Mouse (Mus musculus): Measurements from ENCODE around the gene Prr5. TPM values are rescaled to one million over a fixed set of nuclear protein-coding genes. Genes with fewer than 3 reads are reported as not detected.

Prr5 gene
- total RNA-seq (2017): 6.3 and 6.6 TPM in 2 replicates

DNA sequence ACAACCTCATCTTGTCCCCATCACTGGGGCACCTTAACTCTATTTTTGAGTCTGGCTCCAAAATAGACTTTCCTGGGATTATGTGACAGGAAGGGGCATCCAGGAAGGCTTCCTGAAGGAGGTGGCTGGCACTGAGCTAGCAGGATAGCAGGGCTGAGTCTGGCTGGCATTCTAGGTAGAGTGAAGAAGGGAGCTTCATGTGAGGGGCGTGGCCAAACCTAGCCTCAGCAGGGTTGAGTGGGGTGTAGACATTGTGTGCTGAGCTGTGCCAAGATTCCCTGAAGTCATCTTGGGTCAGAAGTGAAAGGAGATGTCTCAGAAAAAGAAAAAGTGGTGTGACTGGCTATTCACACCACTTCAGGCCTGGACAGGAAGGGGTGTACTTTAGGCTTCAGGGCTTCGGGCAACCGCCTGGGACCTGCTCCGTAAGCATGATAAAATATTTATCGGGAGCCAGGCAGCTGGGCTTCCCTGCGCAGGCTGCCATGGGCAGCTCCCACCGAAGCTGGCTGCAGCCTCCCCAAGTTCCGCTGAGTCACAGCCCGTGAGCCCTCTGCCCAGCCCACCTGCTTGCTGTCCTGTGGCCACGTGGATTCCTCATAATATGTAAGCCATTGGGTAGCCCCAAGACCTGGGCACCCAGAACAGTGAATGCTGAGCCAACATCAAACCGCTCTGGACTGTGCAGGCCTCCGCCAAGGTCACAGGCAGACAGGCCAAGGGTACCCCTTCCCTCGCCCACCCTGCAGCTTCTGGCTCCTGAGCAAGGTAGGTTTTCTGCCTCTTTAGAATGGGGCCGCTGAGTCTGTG, at the start of gene Prr5:
Gene Prr5, plus strand, starts transcription at position 683 of the 810 bp plus-strand sequence.
- no peak for ATAC-seq (replicated peaks; ENCODE audit: low read depth, poor library complexity, severe bottlenecking)

DNA sequence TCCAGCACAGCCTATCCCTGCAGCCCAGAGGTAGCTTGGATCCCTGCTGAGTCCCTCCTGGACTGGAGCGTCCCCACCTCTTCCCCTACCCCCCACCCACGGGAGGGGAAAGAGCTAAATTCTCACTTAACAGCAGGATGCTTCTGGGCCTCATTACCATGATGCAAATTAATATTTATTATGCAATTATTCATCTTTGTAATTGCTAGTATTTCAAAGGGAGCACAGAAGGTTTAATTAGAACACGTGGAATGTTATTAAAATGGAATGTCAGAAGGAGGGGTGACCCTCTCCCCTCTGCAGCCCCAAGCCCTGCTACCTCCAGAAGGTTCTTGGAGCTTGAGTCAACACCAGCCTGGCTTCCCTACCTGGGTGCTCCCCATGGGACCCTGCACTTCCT, 49.4 kb upstream of the Prr5 start:
- ATAC-seq (replicated peaks; ENCODE audit: low read depth, poor library complexity, severe bottlenecking): no peak

DNA sequence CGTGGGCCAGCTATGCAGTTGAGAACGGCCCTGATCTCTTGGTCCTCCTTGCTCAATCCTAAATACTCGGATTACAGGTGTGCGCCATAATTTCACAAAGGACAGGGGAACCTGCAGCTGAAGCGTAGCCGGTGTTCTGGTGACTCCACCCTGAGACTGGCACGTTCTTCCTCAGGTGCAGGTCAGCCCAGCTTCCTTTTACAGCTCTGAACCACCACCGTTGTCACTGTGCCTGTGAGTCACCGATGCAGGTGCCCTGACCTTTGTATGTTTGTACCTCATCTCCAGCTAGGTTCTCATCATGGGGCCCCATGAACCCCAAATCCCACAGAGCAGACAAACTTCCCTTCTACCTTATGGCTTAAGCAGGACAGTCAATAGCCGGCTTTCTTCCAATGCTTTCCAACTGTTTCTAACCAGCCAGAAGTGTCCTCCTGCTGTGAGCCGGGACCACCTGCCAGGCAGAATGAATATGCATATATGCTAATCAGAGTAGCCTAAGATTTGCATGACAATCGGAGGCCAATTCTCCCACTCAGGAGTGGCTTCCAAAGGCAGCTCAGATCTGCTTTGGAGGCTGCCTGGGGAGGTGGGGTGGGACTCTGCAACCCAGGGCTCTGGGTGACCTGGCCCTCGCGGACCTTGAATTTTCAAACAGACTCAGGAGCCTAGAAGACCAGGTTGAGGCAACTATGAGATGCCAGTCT, 47.5 kb upstream of the Prr5 start:
- ATAC-seq (replicated peaks; ENCODE audit: low read depth, poor library complexity, severe bottlenecking): no peak

DNA sequence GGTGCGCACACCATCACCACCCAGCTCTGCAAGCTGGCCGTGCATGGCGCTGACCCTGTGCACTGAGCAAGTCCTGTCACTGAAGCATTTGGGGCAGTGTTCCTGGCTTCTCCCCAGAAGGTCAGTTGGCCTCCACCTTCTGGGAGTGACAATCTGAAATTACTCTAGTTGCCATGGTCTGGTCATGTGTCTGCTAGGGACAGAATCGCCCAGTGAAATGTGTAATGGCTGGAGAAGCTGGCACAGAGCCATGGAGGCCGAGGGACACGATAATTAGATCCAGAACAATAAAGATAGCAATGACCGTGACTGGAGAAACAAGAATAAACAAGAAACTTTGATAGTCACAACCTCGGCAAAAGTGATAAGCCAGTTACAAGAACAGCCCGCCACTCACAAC, 44.5 kb upstream of the Prr5 start:
- no peak for ATAC-seq (replicated peaks; ENCODE audit: low read depth, poor library complexity, severe bottlenecking)

DNA sequence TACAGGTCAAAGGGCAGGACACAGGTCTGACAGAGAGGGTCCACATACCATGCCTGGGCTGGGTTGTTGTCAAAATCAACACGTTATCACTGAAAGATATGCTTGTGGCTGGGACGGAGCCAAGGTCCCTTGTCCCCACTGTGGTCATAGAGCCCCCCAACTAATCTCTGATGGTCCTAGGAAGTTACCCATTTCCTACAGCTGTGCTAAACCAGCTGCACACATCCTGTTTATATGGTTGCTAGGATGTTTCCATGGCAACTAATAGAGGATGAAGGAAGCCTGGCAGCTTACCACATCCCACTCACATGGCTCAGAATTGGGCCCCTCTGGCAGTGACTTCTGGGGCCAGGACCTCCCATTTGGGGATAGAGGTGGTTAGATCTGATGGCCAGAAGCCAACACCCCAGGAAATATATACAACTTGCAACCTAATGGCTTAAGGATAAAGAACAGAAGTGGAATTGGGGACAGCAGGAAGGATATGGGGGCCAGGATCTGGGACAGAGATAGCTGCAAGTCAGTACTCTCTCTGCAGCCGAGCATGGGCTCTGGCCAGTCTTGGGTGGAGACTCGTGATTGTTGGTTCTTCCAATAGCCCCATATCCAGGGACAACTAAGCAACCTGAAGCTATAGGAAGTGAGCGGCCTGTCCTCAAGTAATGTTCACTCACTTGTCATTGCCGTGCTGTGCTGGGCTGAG, 43.6 kb upstream of the Prr5 start:
- ATAC-seq (replicated peaks; ENCODE audit: low read depth, poor library complexity, severe bottlenecking): peak; percentile 85

DNA sequence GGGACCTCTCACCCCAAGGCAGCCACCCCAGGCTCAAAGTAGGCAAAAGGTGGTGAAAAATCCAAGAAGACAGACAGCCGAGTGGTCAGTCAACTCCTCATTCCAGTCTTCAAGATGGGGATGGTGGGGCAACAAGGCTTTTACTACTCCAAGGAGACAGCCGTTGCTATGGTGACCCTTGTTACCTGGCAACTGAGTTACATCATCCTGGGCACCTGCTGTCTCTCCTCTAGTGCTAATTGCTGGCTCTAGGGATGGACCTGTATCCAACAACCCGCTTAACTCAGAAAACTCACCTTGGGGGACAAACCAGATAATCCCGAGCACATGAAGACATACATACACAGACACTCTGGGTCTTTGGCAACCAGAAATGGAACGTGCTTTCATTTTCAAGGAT, 42.1 kb upstream of the Prr5 start:
- ATAC-seq (replicated peaks; ENCODE audit: low read depth, poor library complexity, severe bottlenecking): no peak

DNA sequence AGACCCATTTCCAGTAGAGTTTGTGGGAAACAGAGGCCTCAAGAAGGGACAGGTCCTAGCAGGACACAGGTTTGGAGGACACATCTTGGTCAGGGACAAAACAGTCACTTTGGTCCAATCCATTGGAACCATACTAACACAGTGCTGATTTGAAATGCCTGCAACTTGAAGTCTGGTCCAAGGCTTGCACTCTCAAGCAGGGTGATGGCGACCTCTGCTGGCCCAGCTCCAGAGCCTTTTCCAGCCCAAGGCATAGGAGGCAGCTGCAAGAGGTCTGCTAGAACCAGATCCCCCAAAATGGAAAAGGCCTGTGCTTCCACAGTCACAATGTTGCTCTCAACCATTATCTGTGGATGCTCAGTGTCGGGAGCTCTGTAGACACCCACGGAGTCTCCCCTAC, 39.7 kb upstream of the Prr5 start:
- 0 out of 2 replicates have a peak, but pooled peaks have one; percentile 31 for ATAC-seq (replicated peaks; ENCODE audit: low read depth, poor library complexity, severe bottlenecking)

DNA sequence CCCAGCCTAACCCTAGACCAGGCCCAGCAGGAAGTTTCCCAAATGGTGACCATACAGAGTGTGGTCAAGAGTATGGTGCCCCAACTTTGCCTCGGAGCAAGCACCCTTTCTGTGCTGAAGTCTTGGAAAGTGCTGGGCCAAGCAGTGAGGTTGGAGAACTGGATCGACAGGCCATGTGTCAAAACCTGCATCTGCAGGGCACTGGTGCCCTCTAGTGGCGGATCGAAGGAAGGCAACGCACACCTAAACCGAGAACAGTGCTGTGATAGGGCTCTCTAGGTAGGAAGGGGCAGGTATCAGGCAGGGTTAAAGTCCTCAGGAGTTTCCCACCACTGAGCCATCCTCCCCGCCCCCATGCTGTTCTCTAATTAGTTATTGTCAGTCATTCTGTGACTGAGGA, 37.9 kb upstream of the Prr5 start:
- ATAC-seq (replicated peaks; ENCODE audit: low read depth, poor library complexity, severe bottlenecking): peak; percentile 83

DNA sequence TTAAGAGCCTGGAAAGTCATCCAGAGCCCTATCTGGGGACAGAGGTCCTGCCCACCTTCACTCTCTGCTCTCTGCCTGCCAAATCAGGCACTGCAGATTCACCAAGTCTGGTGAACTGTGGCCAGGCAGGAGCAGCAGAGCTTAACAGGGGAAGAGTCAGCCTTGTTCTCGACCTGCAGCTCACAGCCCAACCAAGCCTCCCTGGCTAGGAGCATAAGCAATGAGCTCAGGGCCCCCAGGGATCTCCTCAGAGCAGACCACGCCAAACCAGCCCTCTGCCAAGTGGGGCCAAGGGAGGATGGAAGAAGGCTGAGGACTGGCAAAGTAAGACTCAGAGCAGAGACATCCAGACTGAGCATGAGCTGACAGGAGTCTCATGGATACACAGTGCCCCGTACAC, 35.1 kb upstream of the Prr5 start:
- ATAC-seq (replicated peaks; ENCODE audit: low read depth, poor library complexity, severe bottlenecking): no peak

DNA sequence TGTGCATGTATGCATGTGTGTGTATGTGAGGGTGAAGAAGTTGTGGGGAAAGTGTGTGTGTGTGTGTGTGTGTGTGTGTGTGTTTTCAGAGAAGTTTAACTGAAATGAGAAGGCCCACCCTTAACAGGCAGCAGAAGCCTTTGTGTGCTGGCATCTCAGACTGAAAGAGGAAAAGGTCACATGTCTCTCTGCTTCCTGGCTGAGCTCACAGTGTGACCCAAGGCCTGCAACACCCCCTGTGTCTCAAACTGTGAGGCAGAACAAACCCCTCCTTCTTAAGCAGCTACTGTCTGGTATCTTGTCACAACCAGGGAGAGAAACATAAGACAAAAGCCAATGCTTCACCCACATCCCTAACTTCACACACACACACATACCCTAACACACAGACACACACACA, 31.0 kb upstream of the Prr5 start:
- peak; percentile 79; the same call in 1 of the 2 replicates for ATAC-seq (replicated peaks; ENCODE audit: low read depth, poor library complexity, severe bottlenecking)

DNA sequence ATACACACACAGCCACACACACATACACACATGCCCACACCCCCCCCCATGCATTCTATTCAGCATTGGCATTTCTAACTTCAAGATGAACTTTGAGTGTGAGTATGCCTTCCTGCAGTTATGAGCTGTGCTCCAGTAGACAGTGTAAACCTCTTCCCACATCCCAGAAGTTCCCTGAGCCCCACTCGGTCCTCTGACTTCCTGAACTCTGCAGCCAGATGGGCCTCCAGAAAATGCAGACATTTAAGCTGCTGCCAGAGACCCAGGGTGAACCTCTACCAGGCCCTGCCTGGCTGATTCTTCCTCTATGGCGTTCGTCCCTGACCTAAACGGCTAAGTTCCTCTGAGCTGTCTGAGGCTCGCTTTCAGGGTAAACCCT, 30.4 kb upstream of the Prr5 start:
- no peak for ATAC-seq (replicated peaks; ENCODE audit: low read depth, poor library complexity, severe bottlenecking)

DNA sequence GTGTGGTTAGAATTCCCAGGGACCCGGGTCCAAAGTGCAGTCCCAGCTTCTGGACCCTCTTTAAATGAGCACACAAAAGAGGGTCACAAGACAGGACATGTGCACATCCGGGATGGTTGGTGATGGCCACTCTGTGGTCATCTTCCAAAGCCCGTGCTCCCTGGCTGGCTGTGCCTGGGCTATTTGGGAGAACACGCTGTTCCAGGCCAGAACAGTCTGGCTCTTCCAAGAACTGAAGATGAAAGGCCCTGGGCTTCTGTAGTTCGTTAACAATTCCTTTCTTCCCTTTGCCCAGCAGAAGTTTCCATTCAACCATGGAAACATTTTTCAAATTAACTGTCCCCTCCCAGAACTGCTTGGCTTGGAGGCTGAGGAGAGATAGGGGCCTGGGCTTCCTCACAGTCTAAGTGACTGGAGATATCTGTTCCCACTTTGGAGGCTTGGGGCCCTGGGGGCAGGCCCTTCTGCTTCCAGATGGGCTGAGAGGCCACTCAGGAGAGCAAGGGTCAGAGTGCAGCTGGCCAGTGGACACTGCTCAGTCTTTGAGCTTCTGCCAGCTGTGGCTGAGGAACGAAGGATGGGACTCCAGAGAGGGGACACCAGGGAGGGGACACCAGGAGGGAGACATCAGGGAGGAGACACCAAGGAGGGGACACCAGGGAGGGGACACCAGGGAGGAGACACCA, 29.8 kb upstream of the Prr5 start:
- no peak for ATAC-seq (replicated peaks; ENCODE audit: low read depth, poor library complexity, severe bottlenecking)

DNA sequence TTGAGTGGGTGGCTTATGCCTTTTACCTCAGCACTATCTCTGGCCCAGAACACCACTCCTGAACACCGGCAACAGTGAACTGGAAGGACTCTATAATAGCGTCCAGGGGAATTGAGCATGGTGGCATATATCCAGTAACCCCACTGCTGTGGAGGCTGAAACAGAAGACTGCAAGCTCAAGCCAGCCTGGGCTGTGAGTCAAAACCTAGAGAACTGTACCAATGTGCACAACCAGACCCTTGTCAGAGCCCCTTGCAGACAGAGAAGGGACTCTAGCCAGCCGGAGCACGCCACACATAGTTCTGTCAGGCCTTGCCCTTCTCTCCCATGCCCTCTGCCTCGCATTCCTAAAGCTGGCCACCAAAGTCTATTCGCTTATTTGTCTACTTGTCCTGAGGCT, 28.7 kb upstream of the Prr5 start:
- ATAC-seq (replicated peaks; ENCODE audit: low read depth, poor library complexity, severe bottlenecking): no peak

DNA sequence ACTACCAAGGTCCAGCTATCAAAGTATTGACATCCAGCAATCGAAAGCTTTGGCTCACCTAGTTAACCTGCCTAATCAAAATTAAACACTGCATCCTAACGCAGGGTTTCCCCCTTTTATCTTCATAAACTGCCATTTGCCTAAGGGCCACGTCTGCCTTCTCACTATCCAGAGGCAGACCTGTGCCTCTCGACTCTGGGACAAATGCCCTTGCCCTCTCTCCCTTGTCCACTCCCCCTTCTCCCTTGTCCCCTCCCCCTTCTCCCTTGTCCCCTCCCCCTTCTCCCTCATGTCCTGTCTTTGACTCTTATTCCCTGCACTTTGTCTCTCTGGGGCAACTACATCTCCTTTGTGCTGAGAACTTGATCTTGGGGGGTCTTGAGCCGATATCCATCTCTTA, 28.3 kb upstream of the Prr5 start:
- no peak for ATAC-seq (replicated peaks; ENCODE audit: low read depth, poor library complexity, severe bottlenecking)

DNA sequence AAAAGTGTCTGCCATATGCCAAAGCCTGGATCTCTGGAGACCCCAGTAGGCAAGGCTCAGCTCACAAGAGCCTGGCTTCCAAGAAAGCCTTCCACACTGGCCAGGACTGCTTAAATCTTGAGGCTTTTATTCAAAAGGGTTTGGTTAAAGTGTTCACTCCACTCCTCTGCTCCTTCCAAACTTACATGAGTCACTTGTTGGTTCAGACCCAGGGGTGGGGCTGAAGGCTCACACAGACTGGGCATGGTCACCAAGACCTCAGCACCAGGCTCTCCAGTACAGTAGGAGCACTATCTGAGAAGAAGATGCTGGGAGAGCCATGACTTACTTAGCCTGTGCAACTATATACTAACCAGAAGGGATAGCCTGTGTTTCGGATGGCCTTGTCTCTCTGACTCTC, 27.5 kb upstream of the Prr5 start:
- no peak for ATAC-seq (replicated peaks; ENCODE audit: low read depth, poor library complexity, severe bottlenecking)

DNA sequence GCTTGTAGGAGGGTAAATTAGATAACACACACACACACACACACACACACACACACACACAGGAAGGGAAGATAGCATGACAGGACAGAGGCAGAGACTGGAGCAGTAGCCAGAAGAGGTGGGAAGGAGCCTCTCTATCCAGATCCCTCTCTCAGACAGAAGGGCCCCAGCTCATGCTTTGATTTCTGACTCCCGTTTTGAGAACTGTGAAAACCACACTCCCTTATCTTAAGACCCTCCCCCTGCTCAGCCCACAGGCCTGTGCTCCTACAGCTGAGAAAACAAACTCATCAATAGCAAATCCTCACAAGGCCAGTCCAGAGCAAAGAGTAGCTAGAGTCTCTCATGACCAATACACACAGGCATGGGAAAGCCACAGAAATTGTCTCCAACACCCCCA, 26.2 kb upstream of the Prr5 start:
- no peak for ATAC-seq (replicated peaks; ENCODE audit: low read depth, poor library complexity, severe bottlenecking)

DNA sequence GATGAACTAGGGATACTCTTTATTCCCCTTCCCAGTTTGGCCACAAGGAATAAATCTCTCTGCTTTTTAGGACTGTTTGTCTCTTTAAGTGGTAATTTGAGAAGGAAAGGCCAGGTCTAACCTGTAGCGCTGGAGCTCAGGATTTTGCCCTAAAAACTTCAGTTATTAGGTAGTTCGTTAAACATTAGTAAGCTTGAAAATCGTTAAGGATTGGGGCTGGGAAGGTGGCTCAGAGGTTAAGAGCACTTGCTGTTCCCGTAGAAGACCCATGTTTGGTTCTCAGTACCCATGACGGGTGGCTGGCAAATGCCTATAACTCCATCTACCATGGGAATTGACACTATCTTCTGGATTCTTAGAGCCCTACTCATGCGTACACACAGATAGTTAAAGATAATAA, 17.9 kb upstream of the Prr5 start:
- ATAC-seq (replicated peaks; ENCODE audit: low read depth, poor library complexity, severe bottlenecking): no peak

DNA sequence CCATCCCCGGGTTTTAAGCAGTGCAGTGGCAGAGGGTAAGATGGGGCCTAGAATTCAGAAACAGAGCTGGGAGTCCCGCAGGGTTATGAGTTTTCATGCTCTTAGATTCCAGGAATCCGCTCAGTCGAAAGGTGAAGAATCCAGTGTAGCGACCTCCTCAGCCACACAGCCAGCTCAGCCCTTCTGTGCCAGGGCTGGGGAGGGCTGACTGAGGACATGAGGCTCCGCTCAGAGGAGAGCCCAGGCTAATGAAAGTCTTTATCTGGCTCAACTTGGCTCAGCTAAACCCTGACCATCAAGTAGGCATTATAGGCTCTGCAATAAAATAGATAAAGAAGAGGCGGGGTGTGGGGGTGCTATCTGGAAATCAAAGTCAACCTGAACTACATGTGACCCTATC, 16.3 kb upstream of the Prr5 start:
- no peak for ATAC-seq (replicated peaks; ENCODE audit: low read depth, poor library complexity, severe bottlenecking)

DNA sequence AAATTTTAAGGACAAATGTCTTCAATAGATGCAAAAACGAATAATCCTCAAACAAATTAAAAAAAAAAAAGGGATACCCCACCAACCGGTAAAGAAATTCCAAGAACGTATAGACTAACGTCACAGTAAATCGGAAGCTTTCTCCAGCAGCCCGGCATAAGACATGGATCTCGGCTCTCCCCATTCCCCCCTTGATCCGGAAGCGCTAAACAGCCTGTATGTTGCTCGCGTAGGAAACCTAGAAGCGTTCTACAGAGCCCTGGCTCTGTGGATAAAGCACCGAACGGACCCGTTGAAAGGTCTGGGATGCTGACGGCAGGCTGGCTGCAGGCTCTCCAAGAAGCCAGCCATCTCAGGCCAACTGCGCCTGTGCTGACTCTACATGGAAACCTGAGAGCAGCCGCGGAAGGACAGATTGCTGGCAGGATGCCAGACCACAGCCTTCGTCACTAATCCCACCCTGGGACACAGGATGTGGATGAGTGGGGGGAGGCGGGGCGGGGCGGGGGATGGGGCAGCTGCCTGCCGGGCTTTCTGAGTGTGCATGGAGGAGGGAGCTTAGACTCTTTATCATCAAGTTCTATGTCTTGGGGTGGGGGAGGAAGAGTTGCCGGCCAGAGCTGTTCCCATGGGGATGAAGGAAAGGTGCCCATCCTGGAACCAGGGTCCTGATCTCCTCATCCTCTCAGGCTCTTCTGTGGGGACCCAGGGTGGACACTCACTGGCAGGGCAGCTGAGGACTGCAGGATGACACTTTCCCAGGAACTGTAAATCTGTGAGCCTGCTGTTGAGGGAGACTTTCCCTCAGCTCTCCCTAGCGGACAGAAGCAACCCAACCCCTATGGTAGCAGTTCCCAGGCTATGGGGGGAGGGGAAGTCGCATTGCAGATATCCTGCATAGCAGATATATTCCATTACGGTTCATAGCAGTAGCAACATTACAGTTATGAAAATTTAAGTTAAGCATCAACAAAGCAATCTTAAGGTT, 15.1 kb upstream of the Prr5 start:
- ATAC-seq (replicated peaks; ENCODE audit: low read depth, poor library complexity, severe bottlenecking): peak; percentile 87

All from common myeloid progenitor, adult 5-6 weeks (primary cell).